Mouse (Mus musculus) forebrain, embryonic 13.5 days (tissue): Measurements from ENCODE around the gene Adamtsl2. TPM values are rescaled to one million over a fixed set of nuclear protein-coding genes. Genes with fewer than 3 reads are reported as not detected.
A peak's percentile ranks its signal among the peaks of the same experiment; 100 is the strongest.

Experiments
- ATAC-seq: fragments of 200-750 bp; cut with Nextera tagmentation; 2 replicates; pipeline ENCODE4 v1.8.0; 2017
- H3K27ac ChIP-seq: fragments of 300-500 bp; sonication (generic); 2 replicates; pipeline ENCODE4 v1.5.1; 2015; ENCODE audit warnings: inconsistent platforms, mild to moderate bottlenecking, moderate library complexity
- H3K27me3 ChIP-seq: fragments of 300-500 bp; sonication (generic); 2 replicates; pipeline ENCODE4 v1.6.1; 2015; ENCODE audit warnings: mild to moderate bottlenecking, inconsistent platforms
- H3K36me3 ChIP-seq: fragments of 300-500 bp; sonication (generic); 2 replicates; pipeline ENCODE4 v1.6.1; 2015; ENCODE audit warnings: mild to moderate bottlenecking, inconsistent platforms; ENCODE audit not compliant: poor library complexity, severe bottlenecking
- H3K4me1 ChIP-seq: fragments of 300-500 bp; sonication (generic); 2 replicates; pipeline ENCODE4 v1.6.1; 2015; ENCODE audit warnings: inconsistent platforms
- H3K4me2 ChIP-seq: fragments of 300-500 bp; sonication (generic); 2 replicates; pipeline ENCODE4 v1.6.1; 2015; ENCODE audit warnings: inconsistent platforms, mild to moderate bottlenecking, moderate library complexity
- H3K4me3 ChIP-seq: fragments of 300-500 bp; sonication (generic); 2 replicates; pipeline ENCODE4 v1.5.1; 2015; ENCODE audit warnings: mild to moderate bottlenecking, inconsistent platforms
- H3K9ac ChIP-seq: fragments of 300-500 bp; sonication (generic); 2 replicates; pipeline ENCODE4 v1.6.1; 2015; ENCODE audit warnings: mild to moderate bottlenecking, inconsistent platforms
- H3K9me3 ChIP-seq: fragments of 300-500 bp; sonication (generic); replicated peaks from 2 replicates; pipeline ENCODE4 v1.6.1; 2016; ENCODE audit warnings: inconsistent platforms
- WGBS: fragments of 180-500 bp; shearing (Covaris S2); methylation state at CpG from one replicate; pipeline ENCODE4 v1.1.7; 2015; 5-methylcytosine and 5-hydroxymethylcytosine counted together
- polyA plus RNA-seq: library from polyadenylated mRNA; unstranded; fragments of >200 nt; fragmentation: Nextera tagmentation; extraction: Ambion mirVana; gene quantifications from 2 replicates; pipeline ENCODE4 v1.2.1, GENCODE M21; 2015

The Adamtsl2 gene
- 5.7 and 7.6 TPM in 2 replicates for polyA plus RNA-seq

- Histone ChIP-seq H3K9ac (no peak within 1 kb of the TSS), H3K4me3 (no peak within 1 kb of the TSS), H3K27me3 (no peaks in the 10 kb centered on the region), H3K27ac (peak within 1 kb of the TSS; percentile 55), H3K4me1 (peaks cover 28% of the 10 kb centered on the region), H3K9me3 (no peaks in the 10 kb centered on the region), H3K4me2 (peak within 1 kb of the TSS; percentile 21), H3K36me3 (no peaks in the 10 kb centered on the region)
- ATAC-seq: peak; percentile 76
- WGBS: 3% methylated on average over 10 of the region's 10 CpGs
Observed at GRCm38 (mm10) chr2:27079152-27079584, at the start of gene Adamtsl2. TSS of gene Adamtsl2 (plus strand) at chr2:27079379.

DNA sequence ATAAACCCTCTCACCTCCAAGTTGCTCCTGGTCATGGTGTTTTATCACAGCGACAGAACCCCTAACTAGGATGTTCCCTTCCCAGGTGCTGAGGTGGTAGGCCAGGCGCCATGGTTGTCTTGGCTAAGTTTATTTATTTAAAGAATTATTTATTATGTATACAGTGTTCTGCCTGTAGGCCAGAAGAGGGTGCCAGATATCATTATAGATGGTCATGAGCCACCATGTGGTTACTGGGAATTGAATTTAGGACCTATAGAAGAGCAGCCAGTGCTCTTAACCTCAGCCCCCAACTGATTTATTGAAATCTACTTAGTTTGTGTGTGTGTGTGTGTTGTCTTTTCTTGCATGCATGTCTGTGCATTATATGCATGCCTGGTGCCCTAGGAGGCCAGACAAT lies 46.8 kb upstream of the Adamtsl2 start:
- Histone ChIP-seq H3K4me2 (no peak overlapping the region), H3K9ac (no peak overlapping the region), H3K36me3 (no peaks in the 10 kb centered on the region), H3K27me3 (peaks cover 16% of the 10 kb centered on the region), H3K9me3 (no peaks in the 10 kb centered on the region), H3K27ac (no peak overlapping the region), H3K4me3 (no peak overlapping the region), H3K4me1 (peaks cover 8% of the 10 kb centered on the region)
- ATAC-seq: no peak
- 84% methylated on average over 2 of the region's 2 CpGs for WGBS

- ATAC-seq: no peak
- Histone ChIP-seq H3K9ac (no peak overlapping the region), H3K4me2 (no peak overlapping the region)
Observed at GRCm38 (mm10) chr2:27036003-27036402, 43.2 kb upstream of the Adamtsl2 start.

GRCm38 (mm10) chr2:27037008-27037407 lies 42.2 kb upstream of the Adamtsl2 start:
- no peak overlapping the region for H3K9ac ChIP-seq

More at GRCm38 (mm10) chr2:27036003-27036402, 43.2 kb upstream of the Adamtsl2 start:
- H3K27me3 ChIP-seq: no peaks in the 10 kb centered on the region
- H3K4me3 ChIP-seq: no peak overlapping the region
- WGBS: 83% methylated on average over 3 of the region's 3 CpGs
- H3K36me3 ChIP-seq: no peaks in the 10 kb centered on the region
- H3K4me1 ChIP-seq: no peaks in the 10 kb centered on the region
- no peaks in the 10 kb centered on the region for H3K9me3 ChIP-seq
- H3K27ac ChIP-seq: no peak overlapping the region

GRCm38 (mm10) chr2:27038596-27038995 lies 40.6 kb upstream of the Adamtsl2 start:
- 0% methylated on average over 3 of the region's 3 CpGs for WGBS

More at GRCm38 (mm10) chr2:27037008-27037407, 42.2 kb upstream of the Adamtsl2 start:
- WGBS: 76% methylated on average over 4 of the region's 4 CpGs
- H3K9me3 ChIP-seq: no peaks in the 10 kb centered on the region
- H3K4me2 ChIP-seq: no peak overlapping the region
- H3K4me1 ChIP-seq: no peaks in the 10 kb centered on the region
- no peaks in the 10 kb centered on the region for H3K36me3 ChIP-seq
- no peak for ATAC-seq
- no peak overlapping the region for H3K27ac ChIP-seq
- H3K27me3 ChIP-seq: no peaks in the 10 kb centered on the region
- no peak overlapping the region for H3K4me3 ChIP-seq

DNA sequence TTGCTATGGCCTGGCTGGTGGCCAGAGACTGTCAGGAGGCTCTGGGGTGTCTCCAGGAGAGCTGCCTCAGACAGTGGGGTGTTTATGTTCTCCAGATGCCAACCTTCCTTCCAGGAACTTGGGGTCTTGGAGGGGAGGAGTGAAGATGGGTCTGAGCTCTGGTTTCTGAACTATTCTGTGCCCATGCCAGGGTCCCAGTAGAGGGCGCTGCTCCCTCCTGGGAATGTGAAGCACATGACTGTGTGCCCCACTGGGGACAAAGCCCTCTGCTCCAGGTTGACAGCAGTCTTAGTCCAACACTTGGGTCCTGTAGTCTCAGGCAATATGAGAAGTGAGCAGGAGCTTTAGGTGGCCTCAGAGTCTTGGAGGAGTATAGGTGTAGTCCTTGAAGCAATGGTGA lies 39.9 kb upstream of the Adamtsl2 start:
- Histone ChIP-seq H3K4me3 (no peak overlapping the region), H3K9ac (0 out of 2 replicates have a peak overlapping the region, but pooled peaks have one; percentile 12), H3K27ac (no peak overlapping the region), H3K4me2 (no peak overlapping the region), H3K9me3 (no peaks in the 10 kb centered on the region), H3K27me3 (no peaks in the 10 kb centered on the region), H3K4me1 (no peaks in the 10 kb centered on the region), H3K36me3 (no peaks in the 10 kb centered on the region)
- no peak; the same call in 1 of the 2 replicates for ATAC-seq
- 5% methylated on average over 1 of the region's 1 CpGs for WGBS

More at GRCm38 (mm10) chr2:27038596-27038995, 40.6 kb upstream of the Adamtsl2 start:
- Histone ChIP-seq H3K4me1 (no peaks in the 10 kb centered on the region), H3K9me3 (no peaks in the 10 kb centered on the region), H3K4me2 (no peak overlapping the region), H3K9ac (no peak overlapping the region), H3K27ac (no peak overlapping the region), H3K36me3 (no peaks in the 10 kb centered on the region), H3K4me3 (no peak overlapping the region), H3K27me3 (no peaks in the 10 kb centered on the region)
- 0 out of 2 replicates have a peak, but pooled peaks have one; percentile 61 for ATAC-seq

GRCm38 (mm10) chr2:27042131-27042844 lies 36.9 kb upstream of the Adamtsl2 start:
- WGBS: 73% methylated on average over 8 of the region's 8 CpGs
- Histone ChIP-seq H3K9ac (no peak overlapping the region), H3K36me3 (no peaks in the 10 kb centered on the region), H3K4me2 (no peak overlapping the region), H3K27ac (no peak overlapping the region), H3K4me3 (no peak overlapping the region), H3K4me1 (no peaks in the 10 kb centered on the region), H3K27me3 (no peaks in the 10 kb centered on the region), H3K9me3 (no peaks in the 10 kb centered on the region)
- no peak for ATAC-seq

- Histone ChIP-seq H3K9ac (no peak overlapping the region), H3K4me1 (no peaks in the 10 kb centered on the region), H3K27ac (no peak overlapping the region), H3K4me3 (no peak overlapping the region), H3K36me3 (no peaks in the 10 kb centered on the region), H3K9me3 (no peaks in the 10 kb centered on the region), H3K27me3 (no peaks in the 10 kb centered on the region), H3K4me2 (no peak overlapping the region)
- peak; percentile 90 for ATAC-seq
- WGBS: 19% methylated on average over 3 of the region's 3 CpGs
Observed at GRCm38 (mm10) chr2:27043461-27043860, 35.7 kb upstream of the Adamtsl2 start.

GRCm38 (mm10) chr2:27044166-27044565 lies 35.0 kb upstream of the Adamtsl2 start:
- Histone ChIP-seq H3K9me3 (no peaks in the 10 kb centered on the region), H3K36me3 (no peaks in the 10 kb centered on the region), H3K27ac (no peak overlapping the region), H3K9ac (no peak overlapping the region), H3K4me3 (no peak overlapping the region), H3K4me1 (no peaks in the 10 kb centered on the region), H3K4me2 (no peak overlapping the region), H3K27me3 (no peaks in the 10 kb centered on the region)
- 78% methylated on average over 4 of the region's 4 CpGs for WGBS
- ATAC-seq: no peak

DNA sequence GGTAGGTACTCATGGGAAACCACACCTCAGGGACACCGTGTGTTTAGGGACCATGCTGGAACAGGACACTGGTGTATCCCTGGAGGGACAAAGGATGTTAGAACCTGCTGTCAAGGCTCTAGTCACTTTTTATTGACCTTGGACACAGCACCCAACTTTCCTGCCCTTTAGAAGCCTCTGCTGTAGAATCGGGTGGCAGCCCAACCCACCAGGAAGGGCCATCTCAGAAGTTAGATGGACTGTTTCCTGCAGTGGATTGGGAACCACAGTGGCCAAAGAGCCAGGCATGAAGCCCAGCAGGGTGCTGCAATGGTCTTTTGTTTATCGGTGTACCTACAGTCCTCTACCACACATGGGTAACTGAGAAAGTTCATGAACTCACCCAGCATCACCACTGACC lies 34.5 kb upstream of the Adamtsl2 start:
- no peak overlapping the region for H3K9ac ChIP-seq
- H3K27ac ChIP-seq: no peak overlapping the region
- H3K36me3 ChIP-seq: no peaks in the 10 kb centered on the region
- no peaks in the 10 kb centered on the region for H3K4me1 ChIP-seq
- H3K27me3 ChIP-seq: no peaks in the 10 kb centered on the region
- no peak overlapping the region for H3K4me2 ChIP-seq
- no peak overlapping the region for H3K4me3 ChIP-seq
- ATAC-seq: no peak
- H3K9me3 ChIP-seq: no peaks in the 10 kb centered on the region
- WGBS: 86% methylated on average over 3 of the region's 3 CpGs

DNA sequence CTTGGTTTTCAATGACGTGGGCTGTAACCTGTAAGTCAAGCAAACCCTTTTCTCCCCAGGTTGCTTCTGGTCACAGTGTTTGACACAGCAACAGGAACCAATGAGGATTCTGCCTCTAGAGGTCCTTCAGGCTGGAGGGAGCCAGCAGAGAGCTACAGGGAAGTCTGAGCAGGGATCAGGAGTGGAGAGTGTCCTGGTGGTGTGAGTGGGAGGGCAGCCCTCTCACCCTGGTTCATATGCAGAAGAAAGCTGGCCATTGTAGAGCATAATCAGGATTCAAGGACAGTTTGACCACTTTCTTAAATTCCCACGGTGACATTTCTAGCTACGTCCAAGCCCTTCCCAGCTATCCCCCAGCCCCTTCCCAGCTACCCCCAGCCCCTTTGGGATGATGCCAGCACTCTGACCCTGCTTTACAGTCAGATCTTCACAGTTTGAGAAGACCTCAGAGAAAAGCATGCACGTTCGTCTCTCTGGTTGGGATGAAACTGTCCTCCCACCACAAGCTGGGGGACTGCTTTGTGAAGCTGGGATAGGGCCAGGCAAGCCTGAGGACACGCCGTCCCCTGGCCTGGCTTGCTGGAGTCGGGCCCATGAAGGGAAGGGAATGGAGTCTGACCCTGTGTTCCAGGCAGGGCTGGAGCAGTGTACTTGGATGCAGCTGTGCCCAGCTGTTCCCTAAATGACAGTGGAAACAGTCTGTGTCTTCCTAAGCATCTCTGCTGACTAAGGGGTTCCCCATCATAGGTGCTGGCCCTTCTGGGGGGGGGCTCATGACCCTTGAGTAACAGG lies 33.0 kb upstream of the Adamtsl2 start:
- Histone ChIP-seq H3K36me3 (no peaks in the 10 kb centered on the region), H3K4me1 (no peaks in the 10 kb centered on the region), H3K27ac (no peak overlapping the region), H3K4me2 (no peak overlapping the region), H3K9ac (no peak overlapping the region), H3K9me3 (no peaks in the 10 kb centered on the region), H3K27me3 (no peaks in the 10 kb centered on the region), H3K4me3 (no peak overlapping the region)
- 76% methylated on average over 8 of the region's 8 CpGs for WGBS
- no peak for ATAC-seq

- no peaks in the 10 kb centered on the region for H3K27me3 ChIP-seq
- WGBS: 43% methylated on average over 6 of the region's 6 CpGs
- no peak overlapping the region for H3K4me2 ChIP-seq
- no peak overlapping the region for H3K9ac ChIP-seq
- no peaks in the 10 kb centered on the region for H3K4me1 ChIP-seq
- ATAC-seq: no peak
- H3K36me3 ChIP-seq: no peaks in the 10 kb centered on the region
- no peaks in the 10 kb centered on the region for H3K9me3 ChIP-seq
- no peak overlapping the region for H3K27ac ChIP-seq
- H3K4me3 ChIP-seq: no peak overlapping the region
Observed at GRCm38 (mm10) chr2:27049408-27049807, 29.8 kb upstream of the Adamtsl2 start.
